Mouse (Mus musculus): ENCODE measurements around the gene Trio. TPM values are rescaled to one million over a fixed set of nuclear protein-coding genes. Genes with fewer than 3 reads are reported as not detected.

The Trio gene
- polyA plus RNA-seq, 1 experiment: 187 TPM

DNA sequence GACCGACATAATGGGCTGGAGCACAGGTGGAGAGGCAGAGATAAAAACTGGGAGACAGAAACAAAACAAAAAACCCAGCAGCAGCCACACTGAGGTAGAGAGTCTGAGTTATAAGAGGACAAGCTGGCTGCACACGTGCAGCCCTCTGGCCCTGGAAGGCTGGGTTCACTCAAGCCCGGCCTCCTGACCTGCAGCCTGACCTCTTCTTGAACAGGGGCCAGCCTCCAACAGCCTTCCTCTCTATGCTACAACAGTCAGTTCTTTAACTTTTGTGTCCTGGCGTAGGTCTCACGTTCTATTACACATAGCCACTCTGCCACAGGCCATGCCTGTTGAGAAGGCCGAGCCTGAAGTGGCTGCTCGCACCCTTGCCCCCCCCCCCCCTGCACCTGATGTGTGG is 147.8 kb downstream of the Trio start:
- no peak for TF ChIP-seq CTCF (IDR thresholded peaks at IDR 0.05; ENCODE audit: borderline replicate concordance, insufficient read depth, low read depth, low read length)
- TF ChIP-seq POLR2A (IDR thresholded peaks at IDR 0.05; ENCODE audit: borderline replicate concordance, insufficient read depth, low read length): no peak
- Histone ChIP-seq H3K4me1 (ENCODE audit: control insufficient read depth, insufficient read depth, low read length) (no peaks in the 10 kb centered on the region), H3K4me3 (replicated peaks; ENCODE audit: insufficient read depth, low read depth, low read length) (no peak overlapping the region), H3K27me3 (ENCODE audit: control insufficient read depth, insufficient read depth, low read length) (no peaks in the 10 kb centered on the region), H3K27ac (ENCODE audit: insufficient read depth, low read length) (no peak overlapping the region)
- DNase-seq: no peak
- WGBS: 53% methylated on average over 7 of the region's 7 CpGs

- Histone ChIP-seq H3K4me3 (replicated peaks; ENCODE audit: insufficient read depth, low read depth, low read length) (no peak overlapping the region), H3K4me1 (ENCODE audit: control insufficient read depth, insufficient read depth, low read length) (no peaks in the 10 kb centered on the region), H3K27me3 (ENCODE audit: control insufficient read depth, insufficient read depth, low read length) (no peaks in the 10 kb centered on the region), H3K27ac (ENCODE audit: insufficient read depth, low read length) (no peak overlapping the region)
- DNase-seq: no peak
- WGBS: 31% methylated on average over 10 of the region's 10 CpGs
- TF ChIP-seq POLR2A (IDR thresholded peaks at IDR 0.05; ENCODE audit: borderline replicate concordance, insufficient read depth, low read length) (no peak), CTCF (IDR thresholded peaks at IDR 0.05; ENCODE audit: borderline replicate concordance, insufficient read depth, low read depth, low read length) (no peak)
Measured at GRCm38 (mm10) chr15:27876327-27876726, 149.3 kb downstream of the Trio start.

GRCm38 (mm10) chr15:27875753-27876152 is 149.9 kb downstream of the Trio start:
- Histone ChIP-seq H3K4me3 (replicated peaks; ENCODE audit: insufficient read depth, low read depth, low read length) (no peak overlapping the region), H3K27me3 (ENCODE audit: control insufficient read depth, insufficient read depth, low read length) (no peaks in the 10 kb centered on the region), H3K4me1 (ENCODE audit: control insufficient read depth, insufficient read depth, low read length) (no peaks in the 10 kb centered on the region), H3K27ac (ENCODE audit: insufficient read depth, low read length) (no peak overlapping the region)
- WGBS: 84% methylated on average over 9 of the region's 9 CpGs
- TF ChIP-seq CTCF (IDR thresholded peaks at IDR 0.05; ENCODE audit: borderline replicate concordance, insufficient read depth, low read depth, low read length) (no peak), POLR2A (IDR thresholded peaks at IDR 0.05; ENCODE audit: borderline replicate concordance, insufficient read depth, low read length) (no peak)
- no peak for DNase-seq

DNA sequence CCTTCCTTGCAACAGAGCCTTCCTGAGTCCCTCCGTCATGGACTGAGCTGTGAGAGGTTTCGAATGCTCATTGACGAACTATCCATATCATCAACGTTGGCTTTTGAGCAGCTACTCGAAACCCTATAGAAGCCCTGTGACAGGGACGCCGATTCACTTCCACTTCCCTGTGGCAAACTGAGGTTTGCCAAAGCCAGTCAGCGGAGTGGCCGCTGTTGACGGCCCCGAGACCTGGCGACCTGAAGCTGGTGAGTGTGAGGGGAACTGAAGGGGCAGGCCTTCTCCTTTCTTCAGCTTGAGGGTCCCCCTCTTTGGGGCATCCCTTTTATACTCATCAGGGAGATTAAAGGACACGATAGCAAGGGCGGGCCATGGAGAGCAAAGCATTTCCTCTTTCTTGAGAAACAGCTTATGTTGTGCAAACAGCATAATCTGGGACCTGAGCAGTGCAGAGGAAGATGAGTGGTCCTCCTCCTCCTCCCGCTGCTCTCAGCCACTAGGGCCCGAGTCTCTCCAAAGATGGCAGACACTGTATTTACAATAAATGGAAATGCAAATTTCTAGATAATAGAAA is 151.8 kb downstream of the Trio start:
- DNase-seq: no peak
- peaks cover 8% of the 10 kb centered on the region for H3K4me1 ChIP-seq (ENCODE audit: control insufficient read depth, insufficient read depth, low read length)
- H3K27ac ChIP-seq (ENCODE audit: insufficient read depth, low read length): no peak overlapping the region
- H3K27me3 ChIP-seq (ENCODE audit: control insufficient read depth, insufficient read depth, low read length): no peaks in the 10 kb centered on the region
- H3K4me3 ChIP-seq (replicated peaks; ENCODE audit: insufficient read depth, low read depth, low read length): no peak overlapping the region
- no peak for TF ChIP-seq POLR2A (IDR thresholded peaks at IDR 0.05; ENCODE audit: borderline replicate concordance, insufficient read depth, low read length)
- TF ChIP-seq CTCF (IDR thresholded peaks at IDR 0.05; ENCODE audit: borderline replicate concordance, insufficient read depth, low read depth, low read length): no peak
- 92% methylated on average over 16 of the region's 16 CpGs for WGBS

- H3K27ac ChIP-seq (ENCODE audit: insufficient read depth, low read length): no peak overlapping the region
- TF ChIP-seq POLR2A (IDR thresholded peaks at IDR 0.05; ENCODE audit: borderline replicate concordance, insufficient read depth, low read length) (no peak), CTCF (IDR thresholded peaks at IDR 0.05; ENCODE audit: borderline replicate concordance, insufficient read depth, low read depth, low read length) (no peak)
- H3K4me1 ChIP-seq (ENCODE audit: control insufficient read depth, insufficient read depth, low read length): peaks cover 10% of the 10 kb centered on the region
- H3K4me3 ChIP-seq (replicated peaks; ENCODE audit: insufficient read depth, low read depth, low read length): no peak overlapping the region
- H3K27me3 ChIP-seq (ENCODE audit: control insufficient read depth, insufficient read depth, low read length): no peaks in the 10 kb centered on the region
- no peak for DNase-seq
- 82% methylated on average over 2 of the region's 2 CpGs for WGBS
Measured at GRCm38 (mm10) chr15:27872286-27872685, 153.4 kb downstream of the Trio start.

- TF ChIP-seq POLR2A (IDR thresholded peaks at IDR 0.05; ENCODE audit: borderline replicate concordance, insufficient read depth, low read length): no peak
- no peak for TF ChIP-seq CTCF (IDR thresholded peaks at IDR 0.05; ENCODE audit: borderline replicate concordance, insufficient read depth, low read depth, low read length)
- WGBS: 75% methylated on average over 10 of the region's 10 CpGs
Measured at GRCm38 (mm10) chr15:27871708-27872107, 153.9 kb downstream of the Trio start.

DNA sequence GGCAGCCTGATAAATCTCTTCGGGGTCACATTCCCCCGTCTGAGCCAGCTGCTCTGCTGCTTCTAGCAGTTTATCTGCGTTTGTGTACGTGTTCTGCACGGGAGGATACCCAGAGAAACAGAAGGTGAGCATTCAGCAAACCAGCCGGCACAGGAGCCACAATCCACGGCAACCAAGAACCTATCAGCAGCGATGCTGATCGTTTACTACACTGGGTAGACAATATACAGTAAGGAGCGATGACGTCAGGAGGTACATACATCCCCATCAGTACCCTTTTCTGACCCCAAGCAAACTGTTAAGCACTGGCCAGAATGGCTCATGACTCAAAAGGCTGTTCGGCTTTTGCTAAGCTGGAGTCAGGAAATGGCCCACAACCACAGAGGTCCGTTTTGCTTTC is 154.4 kb downstream of the Trio start:
- WGBS: 85% methylated on average over 13 of the region's 13 CpGs
- no peak for DNase-seq
- TF ChIP-seq POLR2A (IDR thresholded peaks at IDR 0.05; ENCODE audit: borderline replicate concordance, insufficient read depth, low read length) (no peak), CTCF (IDR thresholded peaks at IDR 0.05; ENCODE audit: borderline replicate concordance, insufficient read depth, low read depth, low read length) (no peak)
- no peak overlapping the region for H3K4me3 ChIP-seq (replicated peaks; ENCODE audit: insufficient read depth, low read depth, low read length)
- no peaks in the 10 kb centered on the region for H3K27me3 ChIP-seq (ENCODE audit: control insufficient read depth, insufficient read depth, low read length)
- peaks cover 10% of the 10 kb centered on the region for H3K4me1 ChIP-seq (ENCODE audit: control insufficient read depth, insufficient read depth, low read length)
- no peak overlapping the region for H3K27ac ChIP-seq (ENCODE audit: insufficient read depth, low read length)

More at GRCm38 (mm10) chr15:27871708-27872107, 153.9 kb downstream of the Trio start:
- Histone ChIP-seq H3K27ac (ENCODE audit: insufficient read depth, low read length) (no peak overlapping the region; the same call in 1 of the 2 replicates), H3K4me1 (ENCODE audit: control insufficient read depth, insufficient read depth, low read length) (peaks cover 10% of the 10 kb centered on the region), H3K4me3 (replicated peaks; ENCODE audit: insufficient read depth, low read depth, low read length) (no peak overlapping the region), H3K27me3 (ENCODE audit: control insufficient read depth, insufficient read depth, low read length) (no peaks in the 10 kb centered on the region)
- DNase-seq: no peak

- peak; percentile 42 to 45 for DNase-seq
- H3K27ac ChIP-seq (ENCODE audit: insufficient read depth, low read length): no peak overlapping the region
- H3K27me3 ChIP-seq (ENCODE audit: control insufficient read depth, insufficient read depth, low read length): no peaks in the 10 kb centered on the region
- TF ChIP-seq POLR2A (IDR thresholded peaks at IDR 0.05; ENCODE audit: borderline replicate concordance, insufficient read depth, low read length): no peak
- no peak for TF ChIP-seq CTCF (IDR thresholded peaks at IDR 0.05; ENCODE audit: borderline replicate concordance, insufficient read depth, low read depth, low read length)
- 58% methylated on average over 4 of the region's 4 CpGs for WGBS
- H3K4me3 ChIP-seq (replicated peaks; ENCODE audit: insufficient read depth, low read depth, low read length): no peak overlapping the region
- peaks cover 16% of the 10 kb centered on the region for H3K4me1 ChIP-seq (ENCODE audit: control insufficient read depth, insufficient read depth, low read length)
Measured at GRCm38 (mm10) chr15:27869001-27869400, 156.6 kb downstream of the Trio start.
